Mouse (Mus musculus) intestine, embryonic 15.5 days (tissue): ENCODE results near the gene Hivep3. TPM values are rescaled to one million over a fixed set of nuclear protein-coding genes. Genes with fewer than 3 reads are reported as not detected.
A peak's percentile ranks its signal among the peaks of the same experiment; 100 is the strongest.

Experiments used
- ATAC-seq: fragments of 200-750 bp; cut with Nextera tagmentation; 2 replicates; pipeline ENCODE4 v1.8.0; 2017; ENCODE audit warnings: moderate TSS enrichment, moderate library complexity
- H3K27ac ChIP-seq: fragments of 300-500 bp; sonication (generic); 2 replicates; pipeline ENCODE4 v1.5.1; 2015; ENCODE audit warnings: mild to moderate bottlenecking, inconsistent platforms
- H3K27me3 ChIP-seq: fragments of 300-500 bp; sonication (generic); replicated peaks from 2 replicates; pipeline ENCODE4 v1.6.1; 2015; ENCODE audit warnings: inconsistent platforms
- H3K36me3 ChIP-seq: fragments of 300-500 bp; sonication (generic); 2 replicates; pipeline ENCODE4 v1.6.1; 2015; ENCODE audit warnings: inconsistent platforms
- H3K4me1 ChIP-seq: fragments of 300-500 bp; sonication (generic); replicated peaks from 2 replicates; pipeline ENCODE4 v1.6.1; 2015; ENCODE audit warnings: inconsistent platforms
- H3K4me2 ChIP-seq: fragments of 300-500 bp; sonication (generic); replicated peaks from 2 replicates; pipeline ENCODE4 v1.6.1; 2015; ENCODE audit warnings: mild to moderate bottlenecking, inconsistent platforms
- H3K4me3 ChIP-seq: fragments of 300-500 bp; sonication (generic); replicated peaks from 2 replicates; pipeline ENCODE4 v1.5.1; 2015; ENCODE audit warnings: inconsistent platforms
- H3K9ac ChIP-seq: fragments of 300-500 bp; sonication (generic); 2 replicates; pipeline ENCODE4 v1.6.1; 2015; ENCODE audit warnings: inconsistent platforms
- H3K9me3 ChIP-seq: fragments of 300-500 bp; sonication (generic); 2 replicates; pipeline ENCODE4 v1.6.1; 2016; ENCODE audit warnings: inconsistent platforms
- WGBS: fragments of 180-500 bp; shearing (Covaris S2); methylation state at CpG from one replicate; pipeline ENCODE4 v1.1.7; 2015; 5-methylcytosine and 5-hydroxymethylcytosine counted together
- polyA plus RNA-seq: library from polyadenylated mRNA; unstranded; fragments of >200 nt; fragmentation: Nextera tagmentation; extraction: Ambion mirVana; gene quantifications from 2 replicates; pipeline ENCODE4 v1.2.1, GENCODE M21; 2015

The Hivep3 gene
- polyA plus RNA-seq, 1 experiment from 2014 or later: 5.0 TPM

GRCm38 (mm10) chr4:120101186-120101585 is 367.6 kb downstream of the Hivep3 start:
- no peaks in the 10 kb centered on the region for H3K4me1 ChIP-seq
- H3K36me3 ChIP-seq: no peaks in the 10 kb centered on the region
- H3K27me3 ChIP-seq: no peaks in the 10 kb centered on the region
- H3K9ac ChIP-seq: no peak overlapping the region
- H3K27ac ChIP-seq: no peak overlapping the region
- ATAC-seq: no peak
- H3K4me2 ChIP-seq: no peak overlapping the region
- no peaks in the 10 kb centered on the region for H3K9me3 ChIP-seq
- H3K4me3 ChIP-seq: no peak overlapping the region

DNA sequence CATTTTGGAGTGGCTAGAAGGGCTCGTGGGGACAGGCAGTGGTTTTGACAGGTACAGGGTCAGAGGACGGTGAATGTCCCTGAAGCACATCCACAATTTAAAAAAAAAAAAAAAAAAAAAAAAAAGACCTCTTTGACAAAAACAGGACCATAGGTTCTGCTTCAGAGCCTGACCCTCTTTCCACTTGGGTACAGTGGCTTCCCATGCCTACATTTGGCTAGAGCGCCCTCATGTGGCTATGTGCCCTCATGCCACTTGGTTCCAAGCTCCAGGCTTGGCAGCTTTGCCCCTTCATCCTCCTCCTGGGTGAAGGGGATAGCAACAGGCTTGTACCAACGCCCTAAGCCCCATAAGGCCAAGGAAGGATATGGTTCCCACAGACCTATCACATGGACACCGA is 371.0 kb downstream of the Hivep3 start:
- no peaks in the 10 kb centered on the region for H3K36me3 ChIP-seq
- H3K27ac ChIP-seq: no peak overlapping the region
- H3K9me3 ChIP-seq: no peaks in the 10 kb centered on the region
- no peak overlapping the region for H3K4me3 ChIP-seq
- no peak overlapping the region for H3K4me2 ChIP-seq
- no peak overlapping the region for H3K9ac ChIP-seq
- WGBS: 56% methylated on average over 5 of the region's 5 CpGs
- H3K27me3 ChIP-seq: no peaks in the 10 kb centered on the region
- H3K4me1 ChIP-seq: no peaks in the 10 kb centered on the region
- no peak for ATAC-seq

DNA sequence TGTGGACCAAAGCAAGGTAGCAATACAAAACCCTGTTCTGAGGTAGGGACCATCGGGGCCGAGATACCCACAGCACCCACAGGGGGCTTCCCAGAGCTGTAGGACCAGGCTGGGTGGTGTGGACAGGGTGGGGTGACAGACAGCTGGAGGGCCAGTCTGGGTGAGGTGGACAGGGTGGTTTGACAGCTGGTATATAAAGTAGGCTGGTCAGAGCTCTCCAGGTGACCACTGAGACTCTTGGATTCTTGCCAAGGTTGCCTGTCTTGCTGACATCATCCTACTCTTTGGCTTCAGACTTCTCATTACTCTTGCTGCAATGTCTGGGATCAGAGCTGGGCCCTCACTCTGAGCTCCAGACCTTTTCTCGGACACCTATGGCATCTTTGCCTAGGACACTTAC is 372.8 kb downstream of the Hivep3 start:
- no peaks in the 10 kb centered on the region for H3K4me1 ChIP-seq
- no peaks in the 10 kb centered on the region for H3K9me3 ChIP-seq
- H3K36me3 ChIP-seq: no peaks in the 10 kb centered on the region
- no peak for ATAC-seq
- H3K4me2 ChIP-seq: no peak overlapping the region
- no peak overlapping the region for H3K4me3 ChIP-seq
- no peaks in the 10 kb centered on the region for H3K27me3 ChIP-seq
- WGBS: 89% methylated on average over 3 of the region's 3 CpGs
- H3K27ac ChIP-seq: no peak overlapping the region
- H3K9ac ChIP-seq: no peak overlapping the region

DNA sequence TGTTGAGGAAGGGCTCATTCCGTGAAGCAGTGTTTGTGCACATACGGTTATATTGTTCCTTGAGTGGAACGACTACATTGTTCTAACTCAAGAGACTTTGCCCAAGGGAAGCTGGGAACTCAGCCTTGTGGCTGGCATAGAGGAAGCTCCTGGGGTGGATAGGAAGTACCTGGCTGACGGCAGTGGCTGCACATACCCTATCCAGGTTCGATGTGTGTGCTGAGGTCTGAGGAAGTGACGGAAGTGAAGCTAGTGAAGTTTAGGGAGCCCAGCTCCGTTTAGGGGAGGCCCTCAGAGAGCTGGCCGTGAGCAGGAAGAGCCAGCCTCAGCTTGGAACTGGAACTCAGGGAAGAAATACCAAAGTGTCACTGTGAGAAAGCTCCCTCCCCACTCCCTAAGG is 374.2 kb downstream of the Hivep3 start:
- Histone ChIP-seq H3K27ac (no peak overlapping the region), H3K4me2 (no peak overlapping the region), H3K4me3 (no peak overlapping the region), H3K9me3 (no peaks in the 10 kb centered on the region), H3K27me3 (no peaks in the 10 kb centered on the region), H3K4me1 (no peaks in the 10 kb centered on the region), H3K9ac (no peak overlapping the region), H3K36me3 (no peaks in the 10 kb centered on the region)
- WGBS: 75% methylated on average over 8 of the region's 8 CpGs
- ATAC-seq: no peak

GRCm38 (mm10) chr4:120115516-120115915 is 381.9 kb downstream of the Hivep3 start:
- WGBS: 87% methylated on average over 3 of the region's 3 CpGs
- Histone ChIP-seq H3K27ac (no peak overlapping the region), H3K4me3 (no peak overlapping the region), H3K4me2 (no peak overlapping the region), H3K9me3 (no peaks in the 10 kb centered on the region), H3K4me1 (no peaks in the 10 kb centered on the region), H3K36me3 (no peaks in the 10 kb centered on the region), H3K9ac (no peak overlapping the region), H3K27me3 (no peaks in the 10 kb centered on the region)
- ATAC-seq: no peak

DNA sequence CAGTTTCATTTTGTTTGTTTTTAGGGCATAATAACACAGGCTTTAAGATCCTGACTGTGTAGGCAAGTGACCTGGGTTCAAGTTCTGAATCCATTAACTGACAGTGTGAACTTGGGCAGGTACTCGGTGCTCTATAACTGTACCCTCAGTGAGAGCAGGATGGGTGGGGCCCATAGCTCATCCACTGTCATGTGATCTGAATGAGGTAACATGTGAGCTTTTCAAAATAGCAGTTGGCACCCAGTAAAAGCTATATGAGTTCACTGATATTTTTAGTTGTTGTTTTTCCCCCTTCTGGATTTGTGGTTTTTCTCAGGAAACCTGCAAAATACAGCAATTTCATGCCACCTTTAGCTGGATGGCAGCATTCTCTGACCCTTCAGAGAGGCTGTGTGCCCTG is 382.7 kb downstream of the Hivep3 start:
- H3K36me3 ChIP-seq: no peaks in the 10 kb centered on the region
- no peak overlapping the region for H3K27ac ChIP-seq
- no peak for ATAC-seq
- H3K27me3 ChIP-seq: no peaks in the 10 kb centered on the region
- H3K4me2 ChIP-seq: no peak overlapping the region
- WGBS: 82% methylated on average over 1 of the region's 1 CpGs
- no peaks in the 10 kb centered on the region for H3K4me1 ChIP-seq
- H3K9ac ChIP-seq: no peak overlapping the region
- no peak overlapping the region for H3K4me3 ChIP-seq
- no peaks in the 10 kb centered on the region for H3K9me3 ChIP-seq

- no peak overlapping the region for H3K4me2 ChIP-seq
- no peak overlapping the region for H3K4me3 ChIP-seq
- no peaks in the 10 kb centered on the region for H3K4me1 ChIP-seq
- no peak overlapping the region for H3K9ac ChIP-seq
- no peaks in the 10 kb centered on the region for H3K36me3 ChIP-seq
- H3K27ac ChIP-seq: no peak overlapping the region
- peak; percentile 47; the same call in 1 of the 2 replicates for ATAC-seq
- H3K9me3 ChIP-seq: no peaks in the 10 kb centered on the region
- H3K27me3 ChIP-seq: no peaks in the 10 kb centered on the region
- WGBS: 30% methylated on average over 8 of the region's 8 CpGs
Observed at GRCm38 (mm10) chr4:120120276-120120675, 386.7 kb downstream of the Hivep3 start.

GRCm38 (mm10) chr4:120124656-120125055 is 391.1 kb downstream of the Hivep3 start:
- Histone ChIP-seq H3K4me1 (no peaks in the 10 kb centered on the region), H3K27me3 (no peaks in the 10 kb centered on the region), H3K36me3 (no peaks in the 10 kb centered on the region), H3K4me3 (no peak overlapping the region), H3K9ac (no peak overlapping the region), H3K27ac (no peak overlapping the region), H3K9me3 (no peaks in the 10 kb centered on the region), H3K4me2 (no peak overlapping the region)
- ATAC-seq: no peak
- WGBS: 78% methylated on average over 6 of the region's 6 CpGs

GRCm38 (mm10) chr4:120126047-120126446 is 392.5 kb downstream of the Hivep3 start:
- H3K27ac ChIP-seq: no peak overlapping the region
- no peak overlapping the region for H3K4me2 ChIP-seq
- no peak overlapping the region for H3K4me3 ChIP-seq
- no peaks in the 10 kb centered on the region for H3K4me1 ChIP-seq
- no peaks in the 10 kb centered on the region for H3K9me3 ChIP-seq
- H3K9ac ChIP-seq: no peak overlapping the region
- no peak for ATAC-seq
- H3K36me3 ChIP-seq: no peaks in the 10 kb centered on the region
- 91% methylated on average over 6 of the region's 6 CpGs for whole genome bisulfite sequencing
- H3K27me3 ChIP-seq: no peaks in the 10 kb centered on the region

GRCm38 (mm10) chr4:120127333-120127732 is 393.7 kb downstream of the Hivep3 start:
- WGBS: 85% methylated on average over 3 of the region's 3 CpGs
- Histone ChIP-seq H3K4me3 (no peak overlapping the region), H3K36me3 (no peaks in the 10 kb centered on the region), H3K4me2 (no peak overlapping the region), H3K9me3 (no peaks in the 10 kb centered on the region), H3K27ac (no peak overlapping the region), H3K9ac (no peak overlapping the region), H3K27me3 (no peaks in the 10 kb centered on the region), H3K4me1 (no peaks in the 10 kb centered on the region)
- no peak for ATAC-seq

DNA sequence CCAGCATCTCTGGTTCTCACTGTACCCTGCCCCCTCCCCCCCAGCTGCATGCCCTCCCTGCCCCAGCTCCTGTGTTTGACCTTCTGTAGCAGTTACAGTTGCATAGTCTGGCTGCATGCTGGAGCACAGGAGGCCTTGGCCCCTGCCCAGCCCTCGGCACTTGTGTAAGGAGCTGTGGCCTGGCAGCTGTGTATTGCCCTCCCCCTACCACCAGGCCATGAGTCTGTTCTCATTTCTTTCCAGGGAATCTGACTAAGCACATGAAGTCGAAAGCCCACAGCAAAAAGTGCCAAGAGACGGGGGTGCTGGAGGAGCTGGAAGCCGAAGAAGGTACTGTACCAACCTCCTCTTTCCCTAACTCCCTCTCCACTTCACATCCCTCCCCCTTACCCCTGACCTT is 394.4 kb downstream of the Hivep3 start:
- H3K4me1 ChIP-seq: no peaks in the 10 kb centered on the region
- no peaks in the 10 kb centered on the region for H3K36me3 ChIP-seq
- no peak overlapping the region for H3K27ac ChIP-seq
- H3K27me3 ChIP-seq: no peaks in the 10 kb centered on the region
- ATAC-seq: no peak
- no peak overlapping the region for H3K4me3 ChIP-seq
- 72% methylated on average over 4 of the region's 4 CpGs for WGBS
- no peaks in the 10 kb centered on the region for H3K9me3 ChIP-seq
- H3K4me2 ChIP-seq: no peak overlapping the region
- H3K9ac ChIP-seq: no peak overlapping the region

- ATAC-seq: peak; percentile 79
- whole genome bisulfite sequencing: 48% methylated on average over 4 of the region's 4 CpGs
Observed at GRCm38 (mm10) chr4:120129233-120129885, 395.8 kb downstream of the Hivep3 start.

DNA sequence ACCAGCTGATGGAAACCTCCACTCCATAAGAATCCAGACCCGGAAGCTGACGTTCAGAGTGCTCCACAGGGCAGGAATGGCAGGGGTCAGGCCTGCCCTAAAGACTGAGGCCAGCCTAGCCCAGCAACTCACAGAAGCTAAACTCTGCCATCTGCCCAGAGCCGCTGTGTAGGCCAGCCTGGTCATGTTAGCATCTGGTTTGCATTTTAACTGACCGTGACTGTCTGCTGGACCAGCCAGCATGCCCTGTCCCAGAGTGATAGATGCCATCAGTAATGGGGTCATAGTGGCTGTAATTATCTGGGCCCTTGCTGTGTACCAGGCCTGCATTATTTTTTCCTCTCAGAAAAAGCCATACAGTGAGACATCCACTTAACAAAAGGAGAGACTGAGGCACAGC is 397.3 kb downstream of the Hivep3 start:
- Histone ChIP-seq H3K9ac (no peak overlapping the region), H3K4me2 (no peak overlapping the region), H3K27ac (no peak overlapping the region), H3K4me3 (no peak overlapping the region), H3K9me3 (no peaks in the 10 kb centered on the region), H3K36me3 (no peaks in the 10 kb centered on the region), H3K27me3 (no peaks in the 10 kb centered on the region), H3K4me1 (no peaks in the 10 kb centered on the region)
- 81% methylated on average over 4 of the region's 4 CpGs for WGBS
- ATAC-seq: no peak

More at GRCm38 (mm10) chr4:120129233-120129885, 395.8 kb downstream of the Hivep3 start:
- Histone ChIP-seq H3K9me3 (no peaks in the 10 kb centered on the region), H3K4me2 (no peak overlapping the region), H3K36me3 (no peaks in the 10 kb centered on the region), H3K9ac (no peak overlapping the region), H3K4me3 (no peak overlapping the region), H3K4me1 (no peaks in the 10 kb centered on the region), H3K27me3 (no peaks in the 10 kb centered on the region), H3K27ac (no peak overlapping the region)
